Comparison of ENCODE assay signal across 7 mouse cellular contexts in the genomic region with DNA sequence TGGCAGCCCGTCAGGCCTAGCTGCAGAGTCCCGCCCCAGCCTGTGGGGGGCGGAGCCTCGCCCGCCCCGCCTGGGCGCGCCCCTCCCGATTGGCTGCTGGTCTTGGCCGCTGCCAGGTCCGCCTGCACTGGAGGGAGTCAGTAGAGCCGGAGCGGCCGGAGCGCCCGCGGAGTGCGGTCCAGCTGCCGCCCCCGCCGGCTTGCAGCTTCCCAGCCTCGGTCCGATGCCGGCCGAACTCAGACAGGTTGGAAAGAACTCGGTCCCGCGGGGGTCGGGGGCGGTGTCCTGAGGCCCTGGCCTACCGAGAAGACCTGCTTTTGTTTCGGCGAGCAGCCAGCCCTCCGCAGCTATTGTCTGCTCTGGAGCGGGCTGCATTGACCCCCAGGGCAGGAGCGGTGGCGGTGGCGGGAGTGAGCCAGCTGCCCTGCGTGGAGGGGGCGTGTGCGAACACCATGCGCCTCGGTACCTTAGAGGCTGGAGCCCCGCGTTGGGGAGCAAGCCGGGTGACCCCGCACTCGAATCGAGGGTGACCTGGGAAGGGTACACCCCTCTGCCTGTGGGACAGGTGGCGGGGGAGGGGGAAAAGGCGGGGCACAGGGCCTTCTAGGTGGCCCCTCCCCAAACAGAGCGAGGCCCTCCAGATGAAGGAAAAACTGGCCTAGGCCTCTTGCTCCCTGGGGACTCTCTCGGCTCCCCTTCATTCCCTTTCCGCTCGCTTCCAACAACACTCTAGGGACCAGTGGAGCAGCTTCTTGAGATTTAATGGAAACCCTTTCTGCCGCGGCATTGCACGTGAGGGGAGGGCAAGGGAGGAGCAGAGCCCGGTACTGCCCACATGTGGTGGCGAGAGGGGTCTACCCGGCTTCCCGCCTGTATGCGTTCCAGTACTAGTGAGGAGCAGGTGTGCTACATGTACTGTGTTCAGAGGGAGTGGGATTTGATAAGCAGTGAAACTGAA. TPM values are rescaled to one million over a fixed set of nuclear protein-coding genes. Genes with fewer than 3 reads are reported as not detected.
DNase-seq lines count a peak whose midpoint lies in the region; ATAC-seq and TF ChIP-seq lines count a peak whose summit lies in the region.

No protein-coding gene starts in this region.

- peak overlapping the region; percentile 90 for H3K9ac ChIP-seq in midbrain, embryonic 11.5 days (ENCODE audit: low read length)

- H3K27ac ChIP-seq in cortical plate, adult 2 months (ENCODE audit: insufficient read depth, low read length): no peak overlapping the region
- peak overlapping the region; percentile 93 for H3K27ac ChIP-seq in limb, embryonic 10.5 days
- peak overlapping the region; percentile 87 for H3K27ac ChIP-seq in midbrain, embryonic 11.5 days (ENCODE audit: low read depth, low read length)
- 0 out of 2 replicates have a peak overlapping the region, but pooled peaks have one; percentile 11 for H3K27ac ChIP-seq in small intestine, adult 2 months (ENCODE audit: insufficient read depth, low read depth, low read length)

- H3K27me3 ChIP-seq in limb, embryonic 10.5 days (ENCODE audit: low read depth, poor library complexity, severe bottlenecking): no peaks in the 10 kb centered on the region
- no peaks in the 10 kb centered on the region for H3K27me3 ChIP-seq in midbrain, embryonic 11.5 days (ENCODE audit: control insufficient read depth, insufficient read depth, low read length)
- H3K27me3 ChIP-seq in small intestine, adult 2 months (ENCODE audit: control insufficient read depth, insufficient read depth, low read length): no peaks in the 10 kb centered on the region

- 0 out of 2 replicates have a peak, but pooled peaks have one; percentile 9 for TF ChIP-seq CTCF in cortical plate, adult 2 months (IDR thresholded peaks at IDR 0.05; ENCODE audit: extremely low read depth, insufficient read depth, low read length)
- TF ChIP-seq CTCF in small intestine, adult 2 months (IDR thresholded peaks at IDR 0.05; ENCODE audit: extremely low read depth, insufficient read length, insufficient replicate concordance, low read depth, low read length): no peak

- peak overlapping the region; percentile 45 for H3K4me3 ChIP-seq in cortical plate, adult 2 months (ENCODE audit: insufficient read depth, low read length)
- H3K4me3 ChIP-seq in limb, embryonic 10.5 days: peak overlapping the region; percentile 66
- peak overlapping the region; percentile 85 for H3K4me3 ChIP-seq in midbrain, embryonic 11.5 days (ENCODE audit: low read depth, low read length)
- H3K4me3 ChIP-seq in small intestine, adult 2 months (ENCODE audit: low read depth, low read length): peak overlapping the region; percentile 80

- H3K9me3 ChIP-seq in limb, embryonic 10.5 days (replicated peaks): no peaks in the 10 kb centered on the region
- no peaks in the 10 kb centered on the region for H3K9me3 ChIP-seq in midbrain, embryonic 11.5 days (ENCODE audit: control insufficient read depth, low read length)

- H3K4me2 ChIP-seq in midbrain, embryonic 11.5 days: peak overlapping the region; percentile 64

- peaks cover 4% of the 10 kb centered on the region; the same call in 1 of the 2 replicates for H3K4me1 ChIP-seq in cortical plate, adult 2 months (ENCODE audit: control insufficient read depth, insufficient read depth, low read length)
- H3K4me1 ChIP-seq in limb, embryonic 10.5 days: peaks cover 62% of the 10 kb centered on the region
- peaks cover 54% of the 10 kb centered on the region for H3K4me1 ChIP-seq in midbrain, embryonic 11.5 days (ENCODE audit: control insufficient read depth, insufficient read depth, low read length)
- H3K4me1 ChIP-seq in small intestine, adult 2 months (ENCODE audit: control insufficient read depth, insufficient read depth, insufficient read length, low read length): peaks cover 13% of the 10 kb centered on the region

- peak; percentile 77 for ATAC-seq in inflammation-experienced regulatory T-cells, adult 6 months
- peak; percentile 87 for ATAC-seq in midbrain, embryonic 11.5 days (ENCODE audit: low FRiP score)

- WGBS in limb, embryonic 10.5 days: under 1% methylated on average over 63 of the region's 63 CpGs
- under 1% methylated on average over 61 of the region's 63 CpGs for whole genome bisulfite sequencing in midbrain, embryonic 11.5 days
- under 1% methylated on average over 63 of the region's 63 CpGs for WGBS in small intestine, adult 2 months

- peak; percentile 95 to 97 for DNase-seq in adrenal gland, adult (ENCODE audit: inconsistent age in 2 of 2, low spot score in 1 of 2)
- peak; percentile 92 for DNase-seq in gastrocnemius, postnatal 25 days
- peak; percentile 91 for DNase-seq in limb, embryonic 10.5 days (ENCODE audit: low spot score)
- peak; percentile 98 for DNase-seq in midbrain, embryonic 11.5 days (ENCODE audit: low spot score, missing footprints)

- H3K36me3 ChIP-seq in limb, embryonic 10.5 days: peaks cover 18% of the 10 kb centered on the region
- H3K36me3 ChIP-seq in midbrain, embryonic 11.5 days (ENCODE audit: control insufficient read depth, insufficient read depth, low read length): peaks cover 9% of the 10 kb centered on the region
- H3K36me3 ChIP-seq in small intestine, adult 2 months (ENCODE audit: control insufficient read depth, insufficient read depth, low read length): no peaks in the 10 kb centered on the region

- peak; percentile 34; the same call in 1 of the 2 replicates for TF ChIP-seq POLR2A in cortical plate, adult 2 months (IDR thresholded peaks at IDR 0.05; ENCODE audit: extremely low read depth, insufficient read depth, low read length)
- TF ChIP-seq POLR2A in small intestine, adult 2 months (IDR thresholded peaks at IDR 0.05; ENCODE audit: low read depth, low read length): peak; percentile 50

RNA-seq across cellular contexts. Expression of gene Txnrd2, which starts 33.4 kb away (rescaled TPM):
- polyA plus RNA-seq in cortical plate, adult 2 months (2012; rRNA removed): 22.4 and 29.5 TPM in 2 replicates
- total RNA-seq in gastrocnemius, postnatal 25 days (2021): 10 to 100 TPM; 16.0 to 16.9 TPM
- polyA plus RNA-seq in inflammation-experienced regulatory T-cells, adult 6 months (2017; shearing (Covaris generic)): 10 to 100 TPM; 15.9 to 21.2 (median 20.4) TPM
- 29.6 and 32.2 TPM in 2 replicates for polyA plus RNA-seq in limb, embryonic 10.5 days (2016; fragmentation: Nextera tagmentation; extraction: Ambion mirVana)
- polyA plus RNA-seq in midbrain, embryonic 11.5 days (2014; fragmentation: Nextera tagmentation; extraction: Ambion mirVana): 21.0 and 22.7 TPM in 2 replicates
- 12.5 and 19.5 TPM in 2 replicates for polyA plus RNA-seq in small intestine, adult 2 months (2012; rRNA removed)

RNA-seq across cellular contexts. Expression of gene Comt, which starts 33.9 kb away (rescaled TPM):
- polyA plus RNA-seq in cortical plate, adult 2 months (2012; rRNA removed): 150 and 155 TPM in 2 replicates
- total RNA-seq in gastrocnemius, postnatal 25 days (2021): 10 to 100 TPM; 33.3 to 44.8 TPM
- 10 to 100 TPM; 51.4 to 56.7 (median 52.3) TPM for polyA plus RNA-seq in inflammation-experienced regulatory T-cells, adult 6 months (2017; shearing (Covaris generic))
- polyA plus RNA-seq in limb, embryonic 10.5 days (2016; fragmentation: Nextera tagmentation; extraction: Ambion mirVana): 54.7 and 61.1 TPM in 2 replicates
- 50.8 and 52.5 TPM in 2 replicates for polyA plus RNA-seq in midbrain, embryonic 11.5 days (2014; fragmentation: Nextera tagmentation; extraction: Ambion mirVana)
- polyA plus RNA-seq in small intestine, adult 2 months (2012; rRNA removed): 127 and 214 TPM in 2 replicates

RNA-seq across cellular contexts. Expression of gene Arvcf, which starts 44.8 kb away (rescaled TPM):
- 30.6 and 35.9 TPM in 2 replicates for polyA plus RNA-seq in cortical plate, adult 2 months (2012; rRNA removed)
- total RNA-seq in gastrocnemius, postnatal 25 days (2021): 10 to 100 TPM; 12.5 to 14.3 TPM
- polyA plus RNA-seq in inflammation-experienced regulatory T-cells, adult 6 months (2017; shearing (Covaris generic)): 1 to 10 TPM in 1 of 3 experiments, under 1 TPM in 2; 0.52 to 1.0 (median 0.66) TPM
- polyA plus RNA-seq in limb, embryonic 10.5 days (2016; fragmentation: Nextera tagmentation; extraction: Ambion mirVana): 44.8 and 56.1 TPM in 2 replicates
- 66.9 and 71.0 TPM in 2 replicates for polyA plus RNA-seq in midbrain, embryonic 11.5 days (2014; fragmentation: Nextera tagmentation; extraction: Ambion mirVana)
- polyA plus RNA-seq in small intestine, adult 2 months (2012; rRNA removed): 10.7 and 17.1 TPM in 2 replicates

RNA-seq across cellular contexts. Expression of gene Tango2, which starts 44.8 kb away (rescaled TPM):
- polyA plus RNA-seq in cortical plate, adult 2 months (2012; rRNA removed): 231 and 235 TPM in 2 replicates
- total RNA-seq in gastrocnemius, postnatal 25 days (2021): 10 to 100 TPM; 37.3 to 37.6 TPM
- polyA plus RNA-seq in inflammation-experienced regulatory T-cells, adult 6 months (2017; shearing (Covaris generic)): 10 to 100 TPM; 48.6 to 81.2 (median 70.2) TPM
- 20.2 and 23.7 TPM in 2 replicates for polyA plus RNA-seq in limb, embryonic 10.5 days (2016; fragmentation: Nextera tagmentation; extraction: Ambion mirVana)
- 38.9 and 39.2 TPM in 2 replicates for polyA plus RNA-seq in midbrain, embryonic 11.5 days (2014; fragmentation: Nextera tagmentation; extraction: Ambion mirVana)
- 32.2 and 78.0 TPM in 2 replicates for polyA plus RNA-seq in small intestine, adult 2 months (2012; rRNA removed)
